Mouse (Mus musculus): ENCODE data around the gene Opcml.

Opcml gene

DNA sequence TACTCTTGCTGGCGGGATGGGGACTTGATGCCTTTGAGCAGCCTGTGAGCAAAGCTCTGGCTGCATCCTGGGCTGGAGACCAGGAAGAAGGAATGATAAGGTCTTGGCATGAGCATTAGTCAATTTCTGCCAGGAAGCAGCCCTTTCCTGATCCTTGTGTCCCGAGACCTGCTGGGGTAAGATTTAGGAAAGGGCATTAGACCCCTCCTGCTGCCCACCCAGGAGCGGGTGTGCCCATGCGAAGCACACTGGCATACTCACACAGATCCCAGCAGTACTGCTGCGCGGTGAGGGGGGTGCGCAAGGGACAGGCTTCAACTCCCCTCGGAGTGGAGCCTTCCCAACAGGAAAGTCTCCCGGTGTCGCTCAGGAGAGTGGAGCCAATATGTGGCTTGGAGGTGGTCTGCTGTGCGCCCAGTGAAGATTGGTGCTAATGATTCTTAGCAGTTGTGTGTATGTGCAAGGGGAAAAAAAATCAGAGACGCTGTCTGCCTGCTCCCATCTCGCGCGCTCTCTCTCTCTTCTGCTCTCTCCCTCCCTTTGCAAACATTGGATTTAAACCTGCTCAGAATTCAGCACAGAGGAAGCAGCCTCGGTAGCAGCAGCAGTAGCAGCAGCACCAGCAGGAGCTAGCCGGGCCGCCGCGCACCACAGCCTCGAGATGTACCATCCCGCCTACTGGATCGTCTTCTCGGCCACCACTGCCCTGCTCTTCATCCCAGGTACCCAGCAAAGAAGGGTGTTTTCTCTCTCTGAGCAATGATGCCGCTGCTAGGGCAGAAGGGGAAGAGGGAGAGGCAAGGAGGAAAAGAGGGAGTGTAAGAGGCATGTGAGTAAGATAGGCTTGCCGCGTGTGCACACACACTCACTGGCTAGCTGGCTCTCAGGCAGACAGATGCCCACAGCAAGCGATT, at the start of gene Opcml:
TSS of gene Opcml (plus strand) at position 51 of the 914 bp plus-strand sequence.
- Histone ChIP-seq H3K4me3 (replicated peaks; ENCODE audit: low read length) (peak within 1 kb of the TSS; percentile 72), H3K4me1 (replicated peaks; ENCODE audit: low read depth, low read length) (peaks cover 5% of the 10 kb centered on the region), H3K9me3 (ENCODE audit: low read length) (peaks cover 12% of the 10 kb centered on the region), H3K36me3 (ENCODE audit: insufficient read depth, low read length) (no peaks in the 10 kb centered on the region), H3K27me3 (ENCODE audit: insufficient read depth, low read length) (peaks cover 44% of the 10 kb centered on the region)
- TF ChIP-seq NANOG (IDR thresholded peaks at IDR 0.05; ENCODE audit: borderline replicate concordance, low read length) (no peak), CTCF (conservative IDR thresholded peaks at IDR 0.05; ENCODE audit: low read length) (no peak), POU5F1 (IDR thresholded peaks at IDR 0.05; ENCODE audit: borderline replicate concordance, low read length) (no peak)

DNA sequence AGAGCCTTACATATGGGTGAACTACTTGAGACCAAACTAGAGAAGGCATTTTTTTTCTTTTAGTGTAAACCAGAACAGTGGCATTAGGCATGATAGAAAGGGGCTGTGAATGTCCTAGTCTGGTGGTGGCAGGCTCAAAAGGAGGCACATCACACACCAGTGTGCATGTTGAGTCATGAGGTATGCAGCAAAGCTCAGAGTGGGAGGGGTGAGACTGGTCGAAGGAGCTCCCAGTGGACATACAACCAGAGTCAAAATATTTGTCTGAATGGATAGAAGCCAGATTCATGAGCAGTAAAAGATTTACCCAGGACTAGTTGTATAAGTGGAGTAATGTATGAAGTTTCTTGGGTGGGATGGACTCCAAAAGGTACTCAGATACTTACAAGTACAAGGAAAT, 31.9 kb upstream of the Opcml start:
- H3K36me3 ChIP-seq (ENCODE audit: insufficient read depth, low read length), result no peaks in the 10 kb centered on the region
- H3K27me3 ChIP-seq (ENCODE audit: insufficient read depth, low read length), result no peaks in the 10 kb centered on the region

GRCm38 (mm10) chr9:27761196-27761595, 29.4 kb upstream of the Opcml start:
- Histone ChIP-seq H3K4me3 (replicated peaks; ENCODE audit: low read length) (no peak overlapping the region), H3K4me1 (replicated peaks; ENCODE audit: low read depth, low read length) (no peaks in the 10 kb centered on the region), H3K36me3 (ENCODE audit: insufficient read depth, low read length) (no peaks in the 10 kb centered on the region), H3K27me3 (ENCODE audit: insufficient read depth, low read length) (no peaks in the 10 kb centered on the region), H3K9me3 (ENCODE audit: low read length) (no peaks in the 10 kb centered on the region)
- TF ChIP-seq NANOG (IDR thresholded peaks at IDR 0.05; ENCODE audit: borderline replicate concordance, low read length) (no peak), POU5F1 (IDR thresholded peaks at IDR 0.05; ENCODE audit: borderline replicate concordance, low read length) (no peak), CTCF (conservative IDR thresholded peaks at IDR 0.05; ENCODE audit: low read length) (no peak)

More for the DNA sequence above, 31.9 kb upstream of the Opcml start:
- Histone ChIP-seq H3K4me1 (replicated peaks; ENCODE audit: low read depth, low read length) (no peaks in the 10 kb centered on the region), H3K9me3 (ENCODE audit: low read length) (no peaks in the 10 kb centered on the region), H3K4me3 (replicated peaks; ENCODE audit: low read length) (no peak overlapping the region)
- TF ChIP-seq NANOG (IDR thresholded peaks at IDR 0.05; ENCODE audit: borderline replicate concordance, low read length) (no peak), CTCF (conservative IDR thresholded peaks at IDR 0.05; ENCODE audit: low read length) (no peak), POU5F1 (IDR thresholded peaks at IDR 0.05; ENCODE audit: borderline replicate concordance, low read length) (no peak)

DNA sequence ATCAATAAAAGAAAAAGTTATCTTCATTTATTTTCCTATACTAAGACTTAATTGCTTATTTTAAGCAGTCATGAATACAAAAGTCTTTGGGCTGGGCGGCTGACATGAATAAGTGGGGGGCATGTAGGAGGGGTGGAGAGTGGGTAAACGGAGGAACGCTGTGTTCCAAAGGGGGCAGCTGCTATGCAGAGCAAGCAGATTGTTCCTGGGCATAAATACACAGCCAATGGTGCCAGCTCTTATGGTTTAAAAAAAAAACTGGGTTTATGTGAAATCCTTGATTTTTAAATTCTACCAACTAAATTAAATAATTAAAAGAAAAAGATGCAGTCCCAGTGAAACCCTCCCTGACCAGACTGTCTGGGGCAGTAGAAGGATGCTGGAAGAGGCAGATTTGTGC, 24.1 kb upstream of the Opcml start:
- Histone ChIP-seq H3K4me1 (replicated peaks; ENCODE audit: low read depth, low read length) (no peaks in the 10 kb centered on the region), H3K36me3 (ENCODE audit: insufficient read depth, low read length) (no peaks in the 10 kb centered on the region), H3K27me3 (ENCODE audit: insufficient read depth, low read length) (no peaks in the 10 kb centered on the region), H3K4me3 (replicated peaks; ENCODE audit: low read length) (no peak overlapping the region), H3K9me3 (ENCODE audit: low read length) (no peaks in the 10 kb centered on the region)
- TF ChIP-seq CTCF (conservative IDR thresholded peaks at IDR 0.05; ENCODE audit: low read length), result no peak
- TF ChIP-seq POU5F1 (IDR thresholded peaks at IDR 0.05; ENCODE audit: borderline replicate concordance, low read length), result no peak
- TF ChIP-seq NANOG (IDR thresholded peaks at IDR 0.05; ENCODE audit: borderline replicate concordance, low read length), result no peak

- Histone ChIP-seq H3K4me3 (replicated peaks; ENCODE audit: low read length) (no peak overlapping the region), H3K4me1 (replicated peaks; ENCODE audit: low read depth, low read length) (no peaks in the 10 kb centered on the region), H3K36me3 (ENCODE audit: insufficient read depth, low read length) (no peaks in the 10 kb centered on the region), H3K9me3 (ENCODE audit: low read length) (no peaks in the 10 kb centered on the region), H3K27me3 (ENCODE audit: insufficient read depth, low read length) (no peaks in the 10 kb centered on the region)
- TF ChIP-seq NANOG (IDR thresholded peaks at IDR 0.05; ENCODE audit: borderline replicate concordance, low read length) (no peak), POU5F1 (IDR thresholded peaks at IDR 0.05; ENCODE audit: borderline replicate concordance, low read length) (no peak), CTCF (conservative IDR thresholded peaks at IDR 0.05; ENCODE audit: low read length) (no peak)
These were observed 23.2 kb upstream of the Opcml start for GRCm38 (mm10) chr9:27767196-27767900.

GRCm38 (mm10) chr9:27768788-27769187, 21.8 kb upstream of the Opcml start:
- H3K4me3 ChIP-seq (replicated peaks; ENCODE audit: low read length), result no peak overlapping the region
- no peaks in the 10 kb centered on the region for H3K9me3 ChIP-seq (ENCODE audit: low read length)
- no peaks in the 10 kb centered on the region for H3K36me3 ChIP-seq (ENCODE audit: insufficient read depth, low read length)
- no peak for TF ChIP-seq POU5F1 (IDR thresholded peaks at IDR 0.05; ENCODE audit: borderline replicate concordance, low read length)
- TF ChIP-seq NANOG (IDR thresholded peaks at IDR 0.05; ENCODE audit: borderline replicate concordance, low read length), result no peak
- no peak for TF ChIP-seq CTCF (conservative IDR thresholded peaks at IDR 0.05; ENCODE audit: low read length)
- no peaks in the 10 kb centered on the region for H3K4me1 ChIP-seq (replicated peaks; ENCODE audit: low read depth, low read length)
- H3K27me3 ChIP-seq (ENCODE audit: insufficient read depth, low read length), result no peaks in the 10 kb centered on the region

DNA sequence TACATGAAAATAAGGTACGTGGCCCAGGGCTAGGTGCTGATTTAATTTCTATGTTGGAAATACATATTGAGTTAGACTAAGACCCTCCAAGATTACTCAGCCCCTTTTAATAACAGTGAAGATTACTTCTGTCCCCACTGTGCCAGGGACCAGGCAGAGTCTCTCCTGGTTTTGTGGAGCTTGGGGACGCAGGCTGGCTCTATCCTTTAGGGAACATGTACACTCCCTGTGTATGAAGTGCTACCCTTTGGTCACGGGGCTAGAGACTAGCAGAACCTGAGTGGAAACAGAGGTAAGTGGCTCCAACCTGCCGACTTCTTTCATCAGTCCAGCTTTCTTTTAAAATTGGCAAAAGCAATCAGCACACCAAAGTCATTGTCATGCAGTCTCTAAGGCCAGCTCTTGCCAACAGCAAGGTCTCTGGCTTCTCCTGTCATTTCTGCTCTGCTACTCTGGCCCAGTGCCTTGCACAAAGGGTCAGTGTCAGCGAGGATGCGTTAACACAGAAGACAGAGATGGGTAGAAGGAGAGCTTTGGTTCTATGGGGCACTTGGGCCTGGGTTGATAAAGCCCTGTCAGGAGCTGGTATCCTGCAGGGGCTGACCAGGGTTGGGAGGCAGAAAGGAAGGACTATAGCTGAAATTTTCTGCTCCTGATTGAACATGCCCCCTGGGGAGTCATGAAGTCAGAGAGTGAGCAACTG, 9.1 kb upstream of the Opcml start:
- peaks cover 17% of the 10 kb centered on the region for H3K4me1 ChIP-seq (replicated peaks; ENCODE audit: low read depth, low read length)
- H3K27me3 ChIP-seq (ENCODE audit: insufficient read depth, low read length), result no peaks in the 10 kb centered on the region
- no peak overlapping the region for H3K4me3 ChIP-seq (replicated peaks; ENCODE audit: low read length)
- H3K9me3 ChIP-seq (ENCODE audit: low read length), result no peaks in the 10 kb centered on the region
- no peak for TF ChIP-seq CTCF (conservative IDR thresholded peaks at IDR 0.05; ENCODE audit: low read length)
- TF ChIP-seq NANOG (IDR thresholded peaks at IDR 0.05; ENCODE audit: borderline replicate concordance, low read length), result no peak
- no peaks in the 10 kb centered on the region for H3K36me3 ChIP-seq (ENCODE audit: insufficient read depth, low read length)

DNA sequence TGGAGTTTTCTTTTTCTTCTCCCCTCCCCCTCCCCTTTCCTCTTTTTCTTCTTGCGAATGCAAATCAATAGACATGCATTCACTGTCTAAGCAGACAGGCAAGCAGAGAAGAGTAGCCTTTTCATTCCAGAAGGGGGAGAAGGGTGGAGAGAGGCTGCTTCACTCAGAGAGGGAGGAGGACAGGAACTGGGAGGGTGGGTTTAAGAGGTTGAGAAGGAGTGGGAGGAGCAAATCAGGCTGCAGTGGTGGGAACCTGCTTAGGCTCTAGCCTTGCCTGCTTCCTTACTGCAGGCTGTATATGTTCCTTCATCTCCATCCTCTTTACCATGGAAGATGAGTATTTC, 8.6 kb upstream of the Opcml start:
- no peak for TF ChIP-seq NANOG (IDR thresholded peaks at IDR 0.05; ENCODE audit: borderline replicate concordance, low read length)
- no peak for TF ChIP-seq POU5F1 (IDR thresholded peaks at IDR 0.05; ENCODE audit: borderline replicate concordance, low read length)
- no peak for TF ChIP-seq CTCF (conservative IDR thresholded peaks at IDR 0.05; ENCODE audit: low read length)
- Histone ChIP-seq H3K4me3 (replicated peaks; ENCODE audit: low read length) (no peak overlapping the region), H3K4me1 (replicated peaks; ENCODE audit: low read depth, low read length) (peaks cover 17% of the 10 kb centered on the region), H3K36me3 (ENCODE audit: insufficient read depth, low read length) (no peaks in the 10 kb centered on the region), H3K27me3 (ENCODE audit: insufficient read depth, low read length) (no peaks in the 10 kb centered on the region), H3K9me3 (ENCODE audit: low read length) (no peaks in the 10 kb centered on the region)
